Mouse (Mus musculus) liver, embryonic 12.5 days (tissue): Measurements from ENCODE around the gene Slc38a3. TPM values are rescaled to one million over a fixed set of nuclear protein-coding genes. Genes with fewer than 3 reads are reported as not detected.

Experiments used
- ATAC-seq: fragments of 200-750 bp; cut with Nextera tagmentation; 2 replicates; pipeline ENCODE4 v1.8.0; 2017; ENCODE audit warnings: moderate number of reproducible peaks, mild to moderate bottlenecking, moderate library complexity
- H3K27ac ChIP-seq: fragments of 300-500 bp; sonication (generic); 2 replicates; pipeline ENCODE4 v1.5.1; 2016; ENCODE audit warnings: mild to moderate bottlenecking
- H3K27me3 ChIP-seq: fragments of 300-500 bp; sonication (generic); replicated peaks from 2 replicates; pipeline ENCODE4 v1.6.1; 2016; ENCODE audit warnings: mild to moderate bottlenecking, moderate library complexity
- H3K36me3 ChIP-seq: fragments of 300-500 bp; sonication (generic); 2 replicates; pipeline ENCODE4 v1.6.1; 2016; ENCODE audit warnings: mild to moderate bottlenecking, moderate library complexity
- H3K4me1 ChIP-seq: fragments of 300-500 bp; sonication (generic); 2 replicates; pipeline ENCODE4 v1.6.1; 2016
- H3K4me2 ChIP-seq: fragments of 300-500 bp; sonication (generic); 2 replicates; pipeline ENCODE4 v1.6.1; 2016; ENCODE audit warnings: mild to moderate bottlenecking, moderate library complexity
- H3K4me3 ChIP-seq: fragments of 300-500 bp; sonication (generic); 2 replicates; pipeline ENCODE4 v1.5.1; 2016; ENCODE audit warnings: mild to moderate bottlenecking, moderate library complexity
- H3K9ac ChIP-seq: fragments of 300-500 bp; sonication (generic); 2 replicates; pipeline ENCODE4 v1.6.1; 2016; ENCODE audit warnings: mild to moderate bottlenecking, moderate library complexity
- H3K9me3 ChIP-seq: fragments of 300-500 bp; sonication (generic); replicated peaks from 2 replicates; pipeline ENCODE4 v1.6.1; 2016; ENCODE audit warnings: mild to moderate bottlenecking, moderate library complexity
- WGBS: fragments of 180-500 bp; shearing (Covaris S2); methylation state at CpG from one replicate; pipeline ENCODE4 v1.1.7; 2016; ENCODE audit not compliant: insufficient replicate concordance; 5-methylcytosine and 5-hydroxymethylcytosine counted together
- polyA plus RNA-seq: library from polyadenylated mRNA; unstranded; fragments of >200 nt; fragmentation: Nextera tagmentation; extraction: Ambion mirVana; gene quantifications from 2 replicates; pipeline ENCODE4 v1.2.1, GENCODE M21; 2016

The Slc38a3 gene
- polyA plus RNA-seq, 1 experiment from 2014 or later, result 3.3 TPM

GRCm38 (mm10) chr9:107659551-107659950 lies 9.8 kb downstream of the Slc38a3 start:
- peaks cover 77% of the 10 kb centered on the region for H3K27me3 ChIP-seq
- 76% methylated on average over 10 of the region's 10 CpGs for WGBS
- no peaks in the 10 kb centered on the region for H3K4me1 ChIP-seq
- no peak overlapping the region for H3K4me2 ChIP-seq
- no peak overlapping the region for H3K9ac ChIP-seq
- H3K4me3 ChIP-seq, result no peak overlapping the region
- H3K27ac ChIP-seq, result no peak overlapping the region
- no peak for ATAC-seq
- H3K9me3 ChIP-seq, result no peaks in the 10 kb centered on the region
- H3K36me3 ChIP-seq, result no peaks in the 10 kb centered on the region

GRCm38 (mm10) chr9:107658096-107658495 lies 11.2 kb downstream of the Slc38a3 start:
- no peak overlapping the region for H3K4me2 ChIP-seq
- H3K4me1 ChIP-seq, result no peaks in the 10 kb centered on the region
- H3K27ac ChIP-seq, result no peak overlapping the region
- ATAC-seq, result no peak
- H3K27me3 ChIP-seq, result peaks cover 64% of the 10 kb centered on the region
- H3K4me3 ChIP-seq, result no peak overlapping the region
- H3K9ac ChIP-seq, result no peak overlapping the region
- WGBS, result 63% methylated on average over 6 of the region's 6 CpGs
- no peaks in the 10 kb centered on the region for H3K9me3 ChIP-seq
- H3K36me3 ChIP-seq, result no peaks in the 10 kb centered on the region

- no peak overlapping the region for H3K4me3 ChIP-seq
- H3K4me1 ChIP-seq, result no peaks in the 10 kb centered on the region
- 66% methylated on average over 5 of the region's 5 CpGs for WGBS
- no peak for ATAC-seq
- H3K9me3 ChIP-seq, result no peaks in the 10 kb centered on the region
- H3K9ac ChIP-seq, result no peak overlapping the region
- peaks cover 55% of the 10 kb centered on the region for H3K27me3 ChIP-seq
- no peak overlapping the region for H3K27ac ChIP-seq
- H3K36me3 ChIP-seq, result no peaks in the 10 kb centered on the region
- no peak overlapping the region for H3K4me2 ChIP-seq
Measured at GRCm38 (mm10) chr9:107657144-107657543, 12.2 kb downstream of the Slc38a3 start.

GRCm38 (mm10) chr9:107654585-107654984 lies 14.7 kb downstream of the Slc38a3 start:
- Histone ChIP-seq H3K9me3 (no peaks in the 10 kb centered on the region), H3K4me2 (no peak overlapping the region), H3K36me3 (no peaks in the 10 kb centered on the region), H3K4me1 (no peaks in the 10 kb centered on the region), H3K4me3 (no peak overlapping the region), H3K27ac (no peak overlapping the region), H3K27me3 (peaks cover 57% of the 10 kb centered on the region), H3K9ac (no peak overlapping the region)
- 68% methylated on average over 4 of the region's 4 CpGs for WGBS
- no peak for ATAC-seq

- 0 out of 2 replicates have a peak, but pooled peaks have one; percentile 14 for ATAC-seq
Measured at GRCm38 (mm10) chr9:107653474-107653873, 15.9 kb downstream of the Slc38a3 start.

GRCm38 (mm10) chr9:107650708-107651481 lies 18.4 kb downstream of the Slc38a3 start:
- Histone ChIP-seq H3K4me1 (0 out of 2 replicates have a peak, but pooled peaks cover under 1% of the 10 kb centered on the region), H3K4me2 (no peak overlapping the region), H3K9me3 (no peaks in the 10 kb centered on the region), H3K27me3 (peaks cover 27% of the 10 kb centered on the region), H3K36me3 (no peaks in the 10 kb centered on the region), H3K4me3 (no peak overlapping the region), H3K27ac (no peak overlapping the region), H3K9ac (no peak overlapping the region)
- no peak for ATAC-seq
- WGBS, result 56% methylated on average over 12 of the region's 12 CpGs

More at GRCm38 (mm10) chr9:107653474-107653873, 15.9 kb downstream of the Slc38a3 start:
- H3K27me3 ChIP-seq, result peaks cover 50% of the 10 kb centered on the region
- no peaks in the 10 kb centered on the region for H3K4me1 ChIP-seq
- H3K4me3 ChIP-seq, result no peak overlapping the region
- no peaks in the 10 kb centered on the region for H3K36me3 ChIP-seq
- H3K27ac ChIP-seq, result no peak overlapping the region
- no peaks in the 10 kb centered on the region for H3K9me3 ChIP-seq
- 67% methylated on average over 2 of the region's 2 CpGs for WGBS
- H3K9ac ChIP-seq, result no peak overlapping the region
- no peak overlapping the region for H3K4me2 ChIP-seq

GRCm38 (mm10) chr9:107650225-107650624 lies 19.1 kb downstream of the Slc38a3 start:
- H3K9ac ChIP-seq, result no peak overlapping the region
- H3K4me1 ChIP-seq, result peaks cover 6% of the 10 kb centered on the region
- WGBS, result 67% methylated on average over 7 of the region's 7 CpGs
- H3K4me2 ChIP-seq, result no peak overlapping the region
- ATAC-seq, result no peak
- H3K27me3 ChIP-seq, result peaks cover 22% of the 10 kb centered on the region
- H3K27ac ChIP-seq, result no peak overlapping the region
- H3K9me3 ChIP-seq, result no peaks in the 10 kb centered on the region
- no peaks in the 10 kb centered on the region for H3K36me3 ChIP-seq
- no peak overlapping the region for H3K4me3 ChIP-seq

- Histone ChIP-seq H3K36me3 (no peaks in the 10 kb centered on the region), H3K9ac (no peak overlapping the region), H3K4me1 (peaks cover 19% of the 10 kb centered on the region), H3K9me3 (no peaks in the 10 kb centered on the region), H3K27ac (no peak overlapping the region), H3K27me3 (peaks cover 23% of the 10 kb centered on the region; the same call in 1 of the 2 replicates), H3K4me3 (no peak overlapping the region), H3K4me2 (no peak overlapping the region)
- 55% methylated on average over 3 of the region's 3 CpGs for WGBS
- ATAC-seq, result no peak
Measured at GRCm38 (mm10) chr9:107648767-107649166, 20.6 kb downstream of the Slc38a3 start.

GRCm38 (mm10) chr9:107646975-107647374 lies 22.4 kb downstream of the Slc38a3 start:
- Histone ChIP-seq H3K9me3 (no peaks in the 10 kb centered on the region), H3K27ac (no peak overlapping the region), H3K36me3 (no peaks in the 10 kb centered on the region), H3K27me3 (peaks cover 23% of the 10 kb centered on the region; the same call in 1 of the 2 replicates), H3K4me1 (peaks cover 27% of the 10 kb centered on the region), H3K4me2 (no peak overlapping the region), H3K4me3 (no peak overlapping the region), H3K9ac (no peak overlapping the region)
- no peak for ATAC-seq
- WGBS, result 74% methylated on average over 6 of the region's 6 CpGs

GRCm38 (mm10) chr9:107645577-107645976 lies 23.8 kb downstream of the Slc38a3 start:
- Histone ChIP-seq H3K9me3 (no peaks in the 10 kb centered on the region), H3K4me3 (no peak overlapping the region), H3K36me3 (no peaks in the 10 kb centered on the region), H3K4me1 (peaks cover 33% of the 10 kb centered on the region), H3K4me2 (peak overlapping the region; percentile 78; the same call in 1 of the 2 replicates), H3K27ac (no peak overlapping the region), H3K9ac (no peak overlapping the region), H3K27me3 (peaks cover 20% of the 10 kb centered on the region; the same call in 1 of the 2 replicates)
- 12% methylated on average over 5 of the region's 5 CpGs for WGBS
- peak; percentile 58; the same call in 1 of the 2 replicates for ATAC-seq

GRCm38 (mm10) chr9:107645153-107645510 lies 24.2 kb downstream of the Slc38a3 start:
- Histone ChIP-seq H3K4me1 (peaks cover 37% of the 10 kb centered on the region), H3K4me2 (peak overlapping the region; percentile 78), H3K36me3 (no peaks in the 10 kb centered on the region), H3K9me3 (no peaks in the 10 kb centered on the region), H3K27ac (no peak overlapping the region), H3K9ac (0 out of 2 replicates have a peak overlapping the region, but pooled peaks have one; percentile 6), H3K4me3 (peak overlapping the region; percentile 65; the same call in 1 of the 2 replicates), H3K27me3 (peaks cover 15% of the 10 kb centered on the region; the same call in 1 of the 2 replicates)
- ATAC-seq, result no peak
- WGBS, result 36% methylated on average over 7 of the region's 7 CpGs

GRCm38 (mm10) chr9:107644495-107645152 lies 24.7 kb downstream of the Slc38a3 start:
- Histone ChIP-seq H3K27me3 (0 out of 2 replicates have a peak, but pooled peaks cover 10% of the 10 kb centered on the region), H3K27ac (peak overlapping the region; percentile 72), H3K4me1 (peaks cover 38% of the 10 kb centered on the region)

More at GRCm38 (mm10) chr9:107644495-107645152, 24.7 kb downstream of the Slc38a3 start:
- 4% methylated on average over 35 of the region's 35 CpGs for WGBS
- Histone ChIP-seq H3K9me3 (no peaks in the 10 kb centered on the region), H3K4me2 (peak overlapping the region; percentile 78), H3K9ac (peak overlapping the region; percentile 70), H3K36me3 (no peaks in the 10 kb centered on the region), H3K4me3 (peak overlapping the region; percentile 65)
- ATAC-seq, result peak; percentile 84
